10 mouse cellular contexts compared by ENCODE assay signal in genomic region chr2:153015804-153016203, GRCm38 (mm10). TPM values are rescaled to one million over a fixed set of nuclear protein-coding genes. Genes with fewer than 3 reads are reported as not detected.
DNase-seq lines count a peak whose midpoint lies in the region; ATAC-seq and TF ChIP-seq lines count a peak whose summit lies in the region.
"Had no signal": no experiment of that assay in that cellular context is flagged by ENCODE, and none has a peak within 500 bp of the region (broad histone marks: within the 10 kb centered on the region; RNA-seq: fewer than 3 reads in every experiment).

No protein-coding gene starts in this region.

- H3K4me2 ChIP-seq in heart, embryonic 15.5 days: peak overlapping the region; percentile 90; the same call in 1 of the 2 replicates
- peak overlapping the region; percentile 92 for H3K4me2 ChIP-seq in neural tube, embryonic 12.5 days (replicated peaks)
- H3K4me2 ChIP-seq in forebrain, embryonic 16.5 days (ENCODE audit: low read length): peak overlapping the region; percentile 54
- peak overlapping the region; percentile 53 for H3K4me2 ChIP-seq in myocyte (ENCODE audit: low read depth)

- H3K9ac ChIP-seq in heart, embryonic 15.5 days: no peak overlapping the region
- no peak overlapping the region for H3K9ac ChIP-seq in neural tube, embryonic 12.5 days
- peak overlapping the region; percentile 41; the same call in 1 of the 2 replicates for H3K9ac ChIP-seq in forebrain, embryonic 16.5 days (replicated peaks; ENCODE audit: low read depth, low read length)

- no peaks in the 10 kb centered on the region for H3K9me3 ChIP-seq in heart, embryonic 15.5 days (replicated peaks)
- no peaks in the 10 kb centered on the region for H3K9me3 ChIP-seq in neural tube, embryonic 12.5 days
- no peaks in the 10 kb centered on the region for H3K9me3 ChIP-seq in forebrain, embryonic 16.5 days (ENCODE audit: control insufficient read depth, low read length)

- no peak for DNase-seq in heart, postnatal 14 days
- DNase-seq in neural tube, embryonic 10.5 days (ENCODE audit: extremely low spot score, low spot score): no peak
- DNase-seq in adrenal gland, postnatal 4 days (ENCODE audit: low spot score in 2 of 2): no peak

- H3ac ChIP-seq in myocyte (ENCODE audit: control insufficient read depth, insufficient read length): no peak overlapping the region

- H3K79me2 ChIP-seq in myocyte (ENCODE audit: control insufficient read depth, insufficient read depth): peaks cover 28% of the 10 kb centered on the region

- TF ChIP-seq POLR2A in myocyte (IDR thresholded peaks at IDR 0.05; ENCODE audit: insufficient read length, low read depth): no peak

- H3K27ac ChIP-seq in heart, embryonic 15.5 days: no peak overlapping the region
- H3K27ac ChIP-seq in neural tube, embryonic 12.5 days: no peak overlapping the region
- peak overlapping the region; percentile 11 for H3K27ac ChIP-seq in forebrain, embryonic 16.5 days (ENCODE audit: low read length)

- intact Hi-C loops in heart, postnatal 14 days (cut with DNase I): loop anchor here (1.0 to 10.0 kb wide), 3 partner anchors 102 to 341 kb away; no protein-coding TSS in a partner anchor

- peak overlapping the region; percentile 98; the same call in 1 of the 2 replicates for H3K4me3 ChIP-seq in heart, embryonic 15.5 days
- H3K4me3 ChIP-seq in neural tube, embryonic 12.5 days: no peak overlapping the region
- peak overlapping the region; percentile 69 for H3K4me3 ChIP-seq in forebrain, embryonic 16.5 days (replicated peaks; ENCODE audit: low read length)
- H3K4me3 ChIP-seq in myocyte: peak overlapping the region; percentile 81

- H3K4me1 ChIP-seq in heart, embryonic 15.5 days (replicated peaks): peaks cover 11% of the 10 kb centered on the region
- peaks cover 9% of the 10 kb centered on the region for H3K4me1 ChIP-seq in neural tube, embryonic 12.5 days
- H3K4me1 ChIP-seq in forebrain, embryonic 16.5 days (replicated peaks; ENCODE audit: control insufficient read depth, insufficient read depth, low read length): peaks cover 22% of the 10 kb centered on the region

- peaks cover 25% of the 10 kb centered on the region; the same call in 1 of the 2 replicates for H3K27me3 ChIP-seq in heart, embryonic 15.5 days
- no peaks in the 10 kb centered on the region for H3K27me3 ChIP-seq in neural tube, embryonic 12.5 days (replicated peaks)
- no peaks in the 10 kb centered on the region for H3K27me3 ChIP-seq in forebrain, embryonic 16.5 days (replicated peaks; ENCODE audit: control insufficient read depth, insufficient read depth, low read length)
- H3K27me3 ChIP-seq in myocyte (ENCODE audit: control insufficient read depth, insufficient read depth, insufficient read length): peaks cover 18% of the 10 kb centered on the region

- 47% methylated on average over 8 of the region's 8 CpGs for WGBS in heart, embryonic 15.5 days
- WGBS in neural tube, embryonic 12.5 days: 47% methylated on average over 8 of the region's 8 CpGs
- WGBS in forebrain, embryonic 16.5 days: 21% methylated on average over 8 of the region's 8 CpGs

- no peak for ATAC-seq in heart, embryonic 15.5 days (replicated peaks; ENCODE audit: insufficient number of reproducible peaks, insufficient read depth, low FRiP score, low read depth)
- no peak; the same call in 1 of the 2 replicates for ATAC-seq in neural tube, embryonic 12.5 days (ENCODE audit: low FRiP score, low read depth)
- peak; percentile 15; the same call in 1 of the 2 replicates for ATAC-seq in forebrain, embryonic 16.5 days
- no peak for ATAC-seq in megakaryocyte progenitor cell, adult 5-6 weeks (replicated peaks; ENCODE audit: poor library complexity)

- H3K36me3 ChIP-seq in heart, embryonic 15.5 days: peaks cover 21% of the 10 kb centered on the region; the same call in 1 of the 2 replicates
- H3K36me3 ChIP-seq in neural tube, embryonic 12.5 days: peaks cover 24% of the 10 kb centered on the region
- H3K36me3 ChIP-seq in forebrain, embryonic 16.5 days (ENCODE audit: control insufficient read depth, insufficient read depth): no peaks in the 10 kb centered on the region; the same call in 1 of the 2 replicates
- peaks cover 18% of the 10 kb centered on the region for H3K36me3 ChIP-seq in myocyte (ENCODE audit: control insufficient read depth, insufficient read depth)

TF ChIP-seq in myocyte, 11 proteins besides CTCF, POLR2A, EP300 and RAD21:
- TF ChIP-seq POLR2AphosphoS2 (IDR thresholded peaks at IDR 0.05; ENCODE audit: insufficient read length, low read depth) (no peak), TCF3 (IDR thresholded peaks at IDR 0.05; ENCODE audit: insufficient read length, low read depth) (no peak)
TF ChIP-seq in myocyte: peak in this region for 0.

RNA-seq across cellular contexts. Expression of gene Pdrg1, which starts 0.6 kb away (rescaled TPM):
- 110 and 126 TPM in 2 replicates for polyA plus RNA-seq in heart, embryonic 15.5 days (2015; fragmentation: Nextera tagmentation; extraction: Ambion mirVana)
- 10 to 100 TPM; 91.1 to 98.4 TPM for total RNA-seq in heart, postnatal 14 days (2021)
- 159 and 182 TPM in 2 replicates for polyA plus RNA-seq in neural tube, embryonic 12.5 days (2016; fragmentation: Nextera tagmentation; extraction: Ambion mirVana)
- 187 and 204 TPM in 2 replicates for polyA plus RNA-seq in forebrain, embryonic 16.5 days (2015; fragmentation: Nextera tagmentation; extraction: Ambion mirVana)
- polyA plus RNA-seq in myocyte (2012; fragmentation: generic; extraction: Trizol): 79.6 TPM
- total RNA-seq in megakaryocyte progenitor cell, adult 5-6 weeks (2015): 59.1 and 59.5 TPM in 2 replicates
- total RNA-seq in megakaryocyte progenitor cell, adult 5-6 weeks (2017): 178 and 193 TPM in 2 replicates
- 100 to 1,000 TPM in 1 of 2 experiments, 10 to 100 TPM in 1; 93.8 to 103 TPM for total RNA-seq in adrenal gland, postnatal 4 days (2021)

RNA-seq across cellular contexts. Expression of gene Xkr7, which starts 15.8 kb away (rescaled TPM):
- polyA plus RNA-seq in heart, embryonic 15.5 days (2015; fragmentation: Nextera tagmentation; extraction: Ambion mirVana): not detected in 2 replicates
- not detected for total RNA-seq in heart, postnatal 14 days (2021)
- polyA plus RNA-seq in neural tube, embryonic 12.5 days (2016; fragmentation: Nextera tagmentation; extraction: Ambion mirVana): 2.6 and 2.9 TPM in 2 replicates
- 1.6 and 2.0 TPM in 2 replicates for polyA plus RNA-seq in forebrain, embryonic 16.5 days (2015; fragmentation: Nextera tagmentation; extraction: Ambion mirVana)
- polyA plus RNA-seq in myocyte (2012; fragmentation: generic; extraction: Trizol): not detected
- not detected in 2 replicates for total RNA-seq in megakaryocyte progenitor cell, adult 5-6 weeks (2015)
- not detected in 2 replicates for total RNA-seq in megakaryocyte progenitor cell, adult 5-6 weeks (2017)
- total RNA-seq in adrenal gland, postnatal 4 days (2021): 1 to 10 TPM; 3.0 to 3.2 TPM
- total RNA-seq: hematopoietic stem cell, adult 5-6 weeks had no signal
- polyA plus RNA-seq: liver, embryonic 16.5 days had no signal

RNA-seq across cellular contexts. Expression of gene Ccm2l, which starts 50.0 kb away (rescaled TPM):
- 4.6 and 5.4 TPM in 2 replicates for polyA plus RNA-seq in heart, embryonic 15.5 days (2015; fragmentation: Nextera tagmentation; extraction: Ambion mirVana)
- total RNA-seq in heart, postnatal 14 days (2021): 10 to 100 TPM; 23.1 to 25.4 TPM
- polyA plus RNA-seq in neural tube, embryonic 12.5 days (2016; fragmentation: Nextera tagmentation; extraction: Ambion mirVana): 2.5 and 3.3 TPM in 2 replicates
- polyA plus RNA-seq in forebrain, embryonic 16.5 days (2015; fragmentation: Nextera tagmentation; extraction: Ambion mirVana): 0.85 and 0.94 TPM in 2 replicates
- polyA plus RNA-seq in myocyte (2012; fragmentation: generic; extraction: Trizol): not detected
- total RNA-seq in megakaryocyte progenitor cell, adult 5-6 weeks (2015): 2.5 and 2.8 TPM in 2 replicates
- 1.2 and 2.2 TPM in 2 replicates for total RNA-seq in megakaryocyte progenitor cell, adult 5-6 weeks (2017)
- 10 to 100 TPM; 20.7 to 22.8 TPM for total RNA-seq in adrenal gland, postnatal 4 days (2021)

RNA-seq across cellular contexts. Expression of gene Ttll9, which starts 53.5 kb away (rescaled TPM):
- polyA plus RNA-seq in heart, embryonic 15.5 days (2015; fragmentation: Nextera tagmentation; extraction: Ambion mirVana): 0.26 and 0.63 TPM in 2 replicates
- not detected for total RNA-seq in heart, postnatal 14 days (2021)
- 1.8 and 2.6 TPM in 2 replicates for polyA plus RNA-seq in neural tube, embryonic 12.5 days (2016; fragmentation: Nextera tagmentation; extraction: Ambion mirVana)
- polyA plus RNA-seq in forebrain, embryonic 16.5 days (2015; fragmentation: Nextera tagmentation; extraction: Ambion mirVana): 2.1 and 3.5 TPM in 2 replicates
- polyA plus RNA-seq in myocyte (2012; fragmentation: generic; extraction: Trizol): not detected
- 1.8 and 2.1 TPM in 2 replicates for total RNA-seq in megakaryocyte progenitor cell, adult 5-6 weeks (2015)
- total RNA-seq in megakaryocyte progenitor cell, adult 5-6 weeks (2017): 1.6 TPM in 2 replicates
- under 1 TPM in 1 of 2 experiments, not detected in 1; 0.42 TPM for total RNA-seq in adrenal gland, postnatal 4 days (2021)
- total RNA-seq: hematopoietic stem cell, adult 5-6 weeks had no signal
